Mouse (Mus musculus): ENCODE results near the gene Vrk2. TPM values are rescaled to one million over a fixed set of nuclear protein-coding genes. Genes with fewer than 3 reads are reported as not detected.

The Vrk2 gene
- total and polyA plus RNA-seq, 3 experiments: 17.9 to 58.7 (median 31.1) TPM

GRCm38 (mm10) chr11:26449789-26450188, 144.0 kb downstream of the Vrk2 start:
- no peak overlapping the region for H3K9ac ChIP-seq (ENCODE audit: insufficient read depth, low read depth)
- H3K36me3 ChIP-seq (replicated peaks in 1 of 2; ENCODE audit: control insufficient read depth in 1 of 2, insufficient read depth in 1 of 2, low read length in 1 of 2): peaks cover 6 to 42% of the 10 kb centered on the region in 2 experiments
- dilution Hi-C loops (cut with MboI; ENCODE audit: extremely low pct_ligation_motif_present, extremely low pct_unique_long_range_greater_than_20kb, low sequenced_read_pairs) (no loop called here), in situ Hi-C loops (cut with MboI; ENCODE audit: low pct_ligation_motif_present, low pct_unique_long_range_greater_than_20kb, low sequenced_read_pairs) (no loop called here)
- H3K27ac ChIP-seq (ENCODE audit: insufficient read depth, low read depth): no peak overlapping the region
- H3K4me3 ChIP-seq (replicated peaks in 1 of 3; ENCODE audit: low read depth in 2 of 3, low read length in 2 of 3, poor library complexity in 1 of 3): no peak overlapping the region
- H3K9me3 ChIP-seq (replicated peaks; ENCODE audit: low read length): peaks cover 6% of the 10 kb centered on the region
- no peak overlapping the region for H3K4me2 ChIP-seq (ENCODE audit: insufficient read depth, low read depth, poor library complexity, severe bottlenecking)
- no peak for TF ChIP-seq PAX5 (IDR thresholded peaks at IDR 0.05; ENCODE audit: low read length)
- TF ChIP-seq UBTF (IDR thresholded peaks at IDR 0.05; ENCODE audit: low read depth, low read length): no peak
- TF ChIP-seq IRF4 (IDR thresholded peaks at IDR 0.05; ENCODE audit: low read depth, low read length): no peak
- TF ChIP-seq MAZ (IDR thresholded peaks at IDR 0.05; ENCODE audit: low read depth, low read length): no peak
- no peak for TF ChIP-seq RAD21 (IDR thresholded peaks at IDR 0.05; ENCODE audit: low read depth, low read length)
- TF ChIP-seq ZNF384 (IDR thresholded peaks at IDR 0.05; ENCODE audit: low read depth, low read length): no peak
- no peak for TF ChIP-seq EP300 (IDR thresholded peaks at IDR 0.05; ENCODE audit: low read length)
- DNase-seq (ENCODE audit: extremely low read depth): no peak
- no peaks in the 10 kb centered on the region for H3K27me3 ChIP-seq (replicated peaks)
- no peaks in the 10 kb centered on the region for H3K79me2 ChIP-seq (replicated peaks; ENCODE audit: control insufficient read depth, extremely low read depth, insufficient read depth, poor library complexity, severe bottlenecking)
- H3K4me1 ChIP-seq (ENCODE audit: control insufficient read depth in 1 of 2, insufficient read depth in 2 of 2): peaks cover 0 to 17% of the 10 kb centered on the region in 2 experiments; a peak in 2 of 4 replicates

- no peak overlapping the region for H3K9ac ChIP-seq (ENCODE audit: insufficient read depth, low read depth)
- H3K4me1 ChIP-seq (ENCODE audit: control insufficient read depth in 1 of 2, insufficient read depth in 2 of 2): peaks cover 0 to 6% of the 10 kb centered on the region in 2 experiments; a peak in 1 of 4 replicates
- peaks cover 6% of the 10 kb centered on the region for H3K9me3 ChIP-seq (replicated peaks; ENCODE audit: low read length)
- no peaks in the 10 kb centered on the region for H3K79me2 ChIP-seq (replicated peaks; ENCODE audit: control insufficient read depth, extremely low read depth, insufficient read depth, poor library complexity, severe bottlenecking)
- H3K4me2 ChIP-seq (ENCODE audit: insufficient read depth, low read depth, poor library complexity, severe bottlenecking): no peak overlapping the region
- no peaks in the 10 kb centered on the region for H3K27me3 ChIP-seq (replicated peaks)
- dilution Hi-C loops (cut with MboI; ENCODE audit: extremely low pct_ligation_motif_present, extremely low pct_unique_long_range_greater_than_20kb, low sequenced_read_pairs) (no loop called here), in situ Hi-C loops (cut with MboI; ENCODE audit: low pct_ligation_motif_present, low pct_unique_long_range_greater_than_20kb, low sequenced_read_pairs) (no loop called here)
- no peak overlapping the region for H3K4me3 ChIP-seq (replicated peaks in 1 of 3; ENCODE audit: low read depth in 2 of 3, low read length in 2 of 3, poor library complexity in 1 of 3)
- no peak overlapping the region for H3K27ac ChIP-seq (ENCODE audit: insufficient read depth, low read depth)
- no peak for TF ChIP-seq ZNF384 (IDR thresholded peaks at IDR 0.05; ENCODE audit: low read depth, low read length)
- TF ChIP-seq UBTF (IDR thresholded peaks at IDR 0.05; ENCODE audit: low read depth, low read length): no peak
- no peak for TF ChIP-seq MAZ (IDR thresholded peaks at IDR 0.05; ENCODE audit: low read depth, low read length)
- TF ChIP-seq HCFC1 (IDR thresholded peaks at IDR 0.05; ENCODE audit: low read depth, low read length): no peak
- TF ChIP-seq TCF12 (IDR thresholded peaks at IDR 0.05; ENCODE audit: low read depth, low read length): no peak
- TF ChIP-seq JUND (conservative IDR thresholded peaks at IDR 0.05; ENCODE audit: low read depth, low read length): no peak
- TF ChIP-seq MAX (IDR thresholded peaks at IDR 0.05; ENCODE audit: low read length): no peak
- no peak for TF ChIP-seq POLR2AphosphoS2 (IDR thresholded peaks at IDR 0.05; ENCODE audit: low read depth, low read length)
- no peak for TF ChIP-seq JUN (IDR thresholded peaks at IDR 0.05; ENCODE audit: insufficient read depth, low read depth, low read length)
- no peak for TF ChIP-seq IRF4 (IDR thresholded peaks at IDR 0.05; ENCODE audit: low read depth, low read length)
- no peak for TF ChIP-seq PAX5 (IDR thresholded peaks at IDR 0.05; ENCODE audit: low read length)
- DNase-seq (ENCODE audit: extremely low read depth): no peak
- H3K36me3 ChIP-seq (replicated peaks in 1 of 2; ENCODE audit: control insufficient read depth in 1 of 2, insufficient read depth in 1 of 2, low read length in 1 of 2): peaks cover 12 to 41% of the 10 kb centered on the region in 2 experiments
Measured at GRCm38 (mm10) chr11:26444374-26444773, 149.4 kb downstream of the Vrk2 start.

DNA sequence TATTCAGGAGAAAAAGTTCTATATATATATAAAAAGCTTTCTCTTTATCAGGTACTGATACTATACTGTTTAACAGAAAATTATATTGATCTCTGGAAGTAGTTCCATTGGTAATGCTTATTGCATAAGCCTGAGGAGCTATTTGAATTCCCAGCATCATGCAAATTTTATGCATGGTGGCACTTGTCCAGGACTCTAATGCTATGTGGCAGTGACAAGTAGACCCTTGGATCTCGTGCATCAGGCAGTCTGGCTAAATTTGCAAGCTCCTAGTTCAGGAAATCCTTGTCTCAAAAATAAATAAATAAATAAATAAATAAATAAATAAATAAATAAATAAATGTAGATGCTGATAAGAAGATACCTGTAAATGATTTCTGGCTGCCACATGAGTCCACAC, 152.7 kb downstream of the Vrk2 start:
- Histone ChIP-seq H3K9ac (ENCODE audit: insufficient read depth, low read depth) (no peak overlapping the region), H3K79me2 (replicated peaks; ENCODE audit: control insufficient read depth, extremely low read depth, insufficient read depth, poor library complexity, severe bottlenecking) (no peaks in the 10 kb centered on the region), H3K27me3 (replicated peaks) (no peaks in the 10 kb centered on the region), H3K4me2 (ENCODE audit: insufficient read depth, low read depth, poor library complexity, severe bottlenecking) (no peak overlapping the region), H3K36me3 (replicated peaks in 1 of 2; ENCODE audit: control insufficient read depth in 1 of 2, insufficient read depth in 1 of 2, low read length in 1 of 2) (peaks cover 15 to 46% of the 10 kb centered on the region in 2 experiments), H3K4me1 (ENCODE audit: control insufficient read depth in 1 of 2, insufficient read depth in 2 of 2) (peaks cover 2 to 9% of the 10 kb centered on the region in 2 experiments; a peak in 1 of 4 replicates), H3K9me3 (replicated peaks; ENCODE audit: low read length) (no peaks in the 10 kb centered on the region), H3K4me3 (replicated peaks in 1 of 3; ENCODE audit: low read depth in 2 of 3, low read length in 2 of 3, poor library complexity in 1 of 3) (no peak overlapping the region), H3K27ac (ENCODE audit: insufficient read depth, low read depth) (no peak overlapping the region)
- TF ChIP-seq MEF2A (IDR thresholded peaks at IDR 0.05; ENCODE audit: borderline replicate concordance, low read depth, low read length) (no peak), MAFK (IDR thresholded peaks at IDR 0.05; ENCODE audit: insufficient replicate concordance, low read length) (no peak), ZNF384 (IDR thresholded peaks at IDR 0.05; ENCODE audit: low read depth, low read length) (no peak), KAT2A (IDR thresholded peaks at IDR 0.05; ENCODE audit: insufficient replicate concordance, low read length) (no peak), RAD21 (IDR thresholded peaks at IDR 0.05; ENCODE audit: low read depth, low read length) (no peak), IRF4 (IDR thresholded peaks at IDR 0.05; ENCODE audit: low read depth, low read length) (no peak), ZKSCAN1 (IDR thresholded peaks at IDR 0.05; ENCODE audit: borderline replicate concordance, low read depth, low read length) (no peak), ELF1 (IDR thresholded peaks at IDR 0.05; ENCODE audit: low read depth, low read length) (no peak), HCFC1 (IDR thresholded peaks at IDR 0.05; ENCODE audit: low read depth, low read length) (no peak)
- dilution Hi-C loops (cut with MboI; ENCODE audit: extremely low pct_ligation_motif_present, extremely low pct_unique_long_range_greater_than_20kb, low sequenced_read_pairs) (no loop called here), in situ Hi-C loops (cut with MboI; ENCODE audit: low pct_ligation_motif_present, low pct_unique_long_range_greater_than_20kb, low sequenced_read_pairs) (no loop called here)
- no peak for DNase-seq (ENCODE audit: extremely low read depth)

All from CH12.LX (cell line).